Comparison of ENCODE assay signal across 8 mouse cellular contexts in the genomic region with DNA sequence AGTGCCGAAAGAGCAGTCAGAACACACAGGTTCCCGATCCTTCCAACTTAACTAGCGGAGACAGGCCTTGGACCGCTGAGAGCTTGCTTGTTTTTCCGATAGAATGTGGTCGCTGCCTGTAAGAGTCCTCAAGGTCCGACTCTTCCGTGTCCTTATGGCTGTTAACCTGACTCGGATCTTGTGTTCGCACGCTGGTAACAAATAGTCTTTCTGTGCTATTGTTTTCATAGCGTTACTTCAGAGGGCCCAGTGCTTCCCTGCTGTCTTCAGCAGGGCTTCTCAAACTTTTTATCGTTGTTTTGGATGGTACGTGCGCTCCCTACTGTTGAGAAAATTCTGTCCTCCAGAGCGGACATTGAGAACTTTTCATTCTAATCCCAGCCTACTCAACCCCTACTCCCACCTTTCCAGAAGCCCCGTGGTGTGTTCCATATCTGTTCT. TPM values are rescaled to one million over a fixed set of nuclear protein-coding genes. Genes with fewer than 3 reads are reported as not detected.
DNase-seq lines count a peak whose midpoint lies in the region; ATAC-seq and TF ChIP-seq lines count a peak whose summit lies in the region.

No protein-coding gene starts in this region.

- TF ChIP-seq POLR2A in thymus, adult 2 months (IDR thresholded peaks at IDR 0.05; ENCODE audit: control insufficient read depth, extremely low read depth, insufficient read depth, low read length, poor library complexity) = no peak
- TF ChIP-seq POLR2A in liver, adult 2 months (IDR thresholded peaks at IDR 0.05; ENCODE audit: extremely low read depth, insufficient read depth, low read length) = no peak

- peaks cover 12% of the 10 kb centered on the region for H3K4me1 ChIP-seq in thymus, adult 2 months (replicated peaks; ENCODE audit: control insufficient read depth, insufficient read depth, low read length)
- H3K4me1 ChIP-seq in embryonic facial prominence, embryonic 14.5 days (ENCODE audit: control insufficient read depth, insufficient read depth, low read length) = peaks cover 16% of the 10 kb centered on the region
- peaks cover 42% of the 10 kb centered on the region for H3K4me1 ChIP-seq in hindbrain, embryonic 13.5 days (replicated peaks)
- H3K4me1 ChIP-seq in liver, adult 2 months (ENCODE audit: control insufficient read depth, insufficient read depth, low read length) = peaks cover 9% of the 10 kb centered on the region; the same call in 1 of the 2 replicates
- peaks cover 8% of the 10 kb centered on the region; the same call in 1 of the 2 replicates for H3K4me1 ChIP-seq in midbrain, postnatal 0 days (ENCODE audit: insufficient read depth, low read length)

- H3K9me3 ChIP-seq in embryonic facial prominence, embryonic 14.5 days (ENCODE audit: control insufficient read depth, low read length) = no peaks in the 10 kb centered on the region
- H3K9me3 ChIP-seq in hindbrain, embryonic 13.5 days = peaks cover 5% of the 10 kb centered on the region; the same call in 1 of the 2 replicates
- H3K9me3 ChIP-seq in midbrain, postnatal 0 days (ENCODE audit: low read length) = no peaks in the 10 kb centered on the region

- peak overlapping the region; percentile 79 for H3K9ac ChIP-seq in embryonic facial prominence, embryonic 14.5 days (ENCODE audit: low read depth, low read length)
- H3K9ac ChIP-seq in hindbrain, embryonic 13.5 days = peak overlapping the region; percentile 75
- H3K9ac ChIP-seq in liver, adult 2 months (ENCODE audit: low read depth, low read length) = peak overlapping the region; percentile 76
- H3K9ac ChIP-seq in midbrain, postnatal 0 days (replicated peaks; ENCODE audit: low read length, poor library complexity, severe bottlenecking) = peak overlapping the region; percentile 65

- H3K79me2 ChIP-seq in liver, adult 2 months (ENCODE audit: control insufficient read depth, insufficient read depth, low read length) = no peaks in the 10 kb centered on the region

- H3K4me3 ChIP-seq in thymus, adult 2 months (ENCODE audit: control insufficient read depth, insufficient read depth, low read length) = peak overlapping the region; percentile 50
- peak overlapping the region; percentile 53 for H3K4me3 ChIP-seq in embryonic facial prominence, embryonic 14.5 days (ENCODE audit: low read depth, low read length)
- peak overlapping the region; percentile 59 for H3K4me3 ChIP-seq in hindbrain, embryonic 13.5 days
- H3K4me3 ChIP-seq in liver, adult 2 months (ENCODE audit: insufficient read depth, low read depth, low read length) = peak overlapping the region; percentile 69
- H3K4me3 ChIP-seq in midbrain, postnatal 0 days (ENCODE audit: low read depth, low read length) = peak overlapping the region; percentile 72

- H3K27me3 ChIP-seq in thymus, adult 2 months (ENCODE audit: control insufficient read depth, insufficient read depth, low read length) = no peaks in the 10 kb centered on the region
- no peaks in the 10 kb centered on the region for H3K27me3 ChIP-seq in embryonic facial prominence, embryonic 14.5 days (replicated peaks; ENCODE audit: control insufficient read depth, insufficient read depth, low read length)
- no peaks in the 10 kb centered on the region for H3K27me3 ChIP-seq in hindbrain, embryonic 13.5 days
- H3K27me3 ChIP-seq in liver, adult 2 months (ENCODE audit: control insufficient read depth, insufficient read depth, low read length) = no peaks in the 10 kb centered on the region
- H3K27me3 ChIP-seq in midbrain, postnatal 0 days (ENCODE audit: insufficient read depth, low read length) = no peaks in the 10 kb centered on the region

- no peak for TF ChIP-seq CTCF in thymus, adult 2 months (IDR thresholded peaks at IDR 0.05; ENCODE audit: borderline replicate concordance, control insufficient read depth, extremely low read depth, insufficient read depth, low read length, poor library complexity)
- TF ChIP-seq CTCF in liver, adult 2 months (IDR thresholded peaks at IDR 0.05; ENCODE audit: low read depth, low read length) = no peak
- TF ChIP-seq CTCF in midbrain, postnatal 0 days (IDR thresholded peaks at IDR 0.05) = peak; percentile 60

- peak; percentile 15 for DNase-seq in thymus, adult 2 months
- DNase-seq in thymus, postnatal 36 days = no peak
- peak; percentile 81 for DNase-seq in embryonic facial prominence, embryonic 14.5 days (ENCODE audit: low spot score)
- peak; percentile 58 for DNase-seq in liver, adult 2 months (ENCODE audit: extremely low read depth, low read depth, low spot score)
- DNase-seq in midbrain, postnatal 0 days (ENCODE audit: low spot score) = peak; percentile 44
- DNase-seq in gastrocnemius, adult 8-10 months (ENCODE audit: low spot score in 2 of 2) = no peak

- no peaks in the 10 kb centered on the region for H3K36me3 ChIP-seq in thymus, adult 2 months (ENCODE audit: control insufficient read depth, insufficient read depth, low read length)
- peaks cover 5% of the 10 kb centered on the region; the same call in 1 of the 2 replicates for H3K36me3 ChIP-seq in embryonic facial prominence, embryonic 14.5 days (ENCODE audit: control insufficient read depth, insufficient read depth, low read length)
- H3K36me3 ChIP-seq in hindbrain, embryonic 13.5 days = 0 out of 2 replicates have a peak, but pooled peaks cover under 1% of the 10 kb centered on the region
- H3K36me3 ChIP-seq in liver, adult 2 months (ENCODE audit: control insufficient read depth, insufficient read depth, low read length) = no peaks in the 10 kb centered on the region
- no peaks in the 10 kb centered on the region for H3K36me3 ChIP-seq in midbrain, postnatal 0 days (ENCODE audit: insufficient read depth, low read length)

- peak; percentile 12 for ATAC-seq in embryonic facial prominence, embryonic 14.5 days (ENCODE audit: low read depth)
- no peak for ATAC-seq in hindbrain, embryonic 13.5 days (ENCODE audit: low FRiP score)
- ATAC-seq in midbrain, postnatal 0 days (ENCODE audit: low FRiP score) = peak; percentile 0; the same call in 1 of the 2 replicates
- ATAC-seq in granulocyte monocyte progenitor cell, adult 5-6 weeks (replicated peaks; ENCODE audit: poor library complexity, severe bottlenecking) = no peak

- H3K4me2 ChIP-seq in embryonic facial prominence, embryonic 14.5 days (ENCODE audit: low read depth, low read length) = peak overlapping the region; percentile 89
- H3K4me2 ChIP-seq in hindbrain, embryonic 13.5 days = peak overlapping the region; percentile 94
- H3K4me2 ChIP-seq in midbrain, postnatal 0 days (ENCODE audit: low read depth, low read length, poor library complexity, severe bottlenecking) = peak overlapping the region; percentile 92

- under 1% methylated on average over 17 of the region's 17 CpGs for WGBS in thymus, adult 2 months
- WGBS in embryonic facial prominence, embryonic 14.5 days = under 1% methylated on average over 17 of the region's 17 CpGs
- WGBS in hindbrain, embryonic 13.5 days = under 1% methylated on average over 17 of the region's 17 CpGs
- WGBS in liver, adult 2 months = 3% methylated on average over 17 of the region's 17 CpGs
- WGBS in midbrain, postnatal 0 days = 1% methylated on average over 17 of the region's 17 CpGs

- no peak overlapping the region for H3K27ac ChIP-seq in thymus, adult 2 months (ENCODE audit: control insufficient read depth, insufficient read depth, low read length)
- H3K27ac ChIP-seq in embryonic facial prominence, embryonic 14.5 days (replicated peaks; ENCODE audit: low read depth, low read length) = peak overlapping the region; percentile 90
- peak overlapping the region; percentile 97 for H3K27ac ChIP-seq in hindbrain, embryonic 13.5 days
- peak overlapping the region; percentile 80 for H3K27ac ChIP-seq in liver, adult 2 months (replicated peaks; ENCODE audit: insufficient read depth, low read depth, low read length)
- H3K27ac ChIP-seq in midbrain, postnatal 0 days (ENCODE audit: low read depth, low read length) = peak overlapping the region; percentile 87

RNA-seq across cellular contexts. Expression of gene 1700037H04Rik, which starts 0.8 kb away (rescaled TPM):
- 108 and 135 TPM in 2 replicates for polyA plus RNA-seq in thymus, adult 2 months (2012; rRNA removed)
- 64.6 and 69.4 TPM in 2 replicates for polyA plus RNA-seq in embryonic facial prominence, embryonic 14.5 days (2014; fragmentation: Nextera tagmentation; extraction: Ambion mirVana)
- polyA plus RNA-seq in hindbrain, embryonic 13.5 days (2015; fragmentation: Nextera tagmentation; extraction: Ambion mirVana) = 94.3 and 94.6 TPM in 2 replicates
- total RNA-seq in liver, adult 2 months (2014; rRNA removed) = 3.4 and 3.6 TPM in 2 replicates
- 16.6 and 20.3 TPM in 2 replicates for polyA plus RNA-seq in liver, adult 2 months (2012; rRNA removed)
- 44.8 and 89.5 TPM in 2 replicates for total RNA-seq in midbrain, postnatal 0 days (2014; rRNA removed)
- polyA plus RNA-seq in midbrain, postnatal 0 days (2015; fragmentation: Nextera tagmentation; extraction: Ambion mirVana) = 59.1 and 60.4 TPM in 2 replicates
- 66.9 and 115 TPM in 2 replicates for total RNA-seq in granulocyte monocyte progenitor cell, adult 5-6 weeks (2014; fragmentation: Nextera tagmentation)
- total RNA-seq in granulocyte monocyte progenitor cell, adult 5-6 weeks (2017) = 30.3 and 40.6 TPM in 2 replicates
- 1 to 10 TPM; 2.6 to 5.9 (median 4.4) TPM for total RNA-seq in gastrocnemius, adult 8-10 months (2022)

RNA-seq across cellular contexts. Expression of gene Cenpb, which starts 19.2 kb away (rescaled TPM):
- polyA plus RNA-seq in thymus, adult 2 months (2012; rRNA removed) = 45.6 and 52.5 TPM in 2 replicates
- 10.4 and 10.6 TPM in 2 replicates for polyA plus RNA-seq in embryonic facial prominence, embryonic 14.5 days (2014; fragmentation: Nextera tagmentation; extraction: Ambion mirVana)
- 13.3 and 13.4 TPM in 2 replicates for polyA plus RNA-seq in hindbrain, embryonic 13.5 days (2015; fragmentation: Nextera tagmentation; extraction: Ambion mirVana)
- total RNA-seq in liver, adult 2 months (2014; rRNA removed) = 27.3 and 27.5 TPM in 2 replicates
- 35.2 and 40.5 TPM in 2 replicates for polyA plus RNA-seq in liver, adult 2 months (2012; rRNA removed)
- total RNA-seq in midbrain, postnatal 0 days (2014; rRNA removed) = 98.2 and 103 TPM in 2 replicates
- polyA plus RNA-seq in midbrain, postnatal 0 days (2015; fragmentation: Nextera tagmentation; extraction: Ambion mirVana) = 11.7 and 13.1 TPM in 2 replicates
- 14.3 and 24.3 TPM in 2 replicates for total RNA-seq in granulocyte monocyte progenitor cell, adult 5-6 weeks (2014; fragmentation: Nextera tagmentation)
- total RNA-seq in granulocyte monocyte progenitor cell, adult 5-6 weeks (2017) = 16.1 and 18.6 TPM in 2 replicates
- total RNA-seq in gastrocnemius, adult 8-10 months (2022) = 10 to 100 TPM; 77.4 to 89.0 (median 82.6) TPM

RNA-seq across cellular contexts. Expression of gene Cdc25b, which starts 26.1 kb away (rescaled TPM):
- polyA plus RNA-seq in thymus, adult 2 months (2012; rRNA removed) = 121 and 150 TPM in 2 replicates
- polyA plus RNA-seq in embryonic facial prominence, embryonic 14.5 days (2014; fragmentation: Nextera tagmentation; extraction: Ambion mirVana) = 51.2 and 60.8 TPM in 2 replicates
- polyA plus RNA-seq in hindbrain, embryonic 13.5 days (2015; fragmentation: Nextera tagmentation; extraction: Ambion mirVana) = 34.1 and 41.8 TPM in 2 replicates
- total RNA-seq in liver, adult 2 months (2014; rRNA removed) = 0.94 and 1.0 TPM in 2 replicates
- 1.1 and 1.5 TPM in 2 replicates for polyA plus RNA-seq in liver, adult 2 months (2012; rRNA removed)
- 10.0 and 13.1 TPM in 2 replicates for total RNA-seq in midbrain, postnatal 0 days (2014; rRNA removed)
- 14.0 and 15.1 TPM in 2 replicates for polyA plus RNA-seq in midbrain, postnatal 0 days (2015; fragmentation: Nextera tagmentation; extraction: Ambion mirVana)
- total RNA-seq in granulocyte monocyte progenitor cell, adult 5-6 weeks (2014; fragmentation: Nextera tagmentation) = 4.9 and 5.8 TPM in 2 replicates
- total RNA-seq in granulocyte monocyte progenitor cell, adult 5-6 weeks (2017) = 6.7 and 6.8 TPM in 2 replicates
- total RNA-seq in gastrocnemius, adult 8-10 months (2022) = 1 to 10 TPM; 1.2 to 2.3 (median 1.9) TPM

RNA-seq across cellular contexts. Expression of gene Spef1, which starts 26.4 kb away (rescaled TPM):
- polyA plus RNA-seq in thymus, adult 2 months (2012; rRNA removed) = 8.3 and 8.7 TPM in 2 replicates
- polyA plus RNA-seq in embryonic facial prominence, embryonic 14.5 days (2014; fragmentation: Nextera tagmentation; extraction: Ambion mirVana) = 5.5 and 9.9 TPM in 2 replicates
- 8.7 and 9.9 TPM in 2 replicates for polyA plus RNA-seq in hindbrain, embryonic 13.5 days (2015; fragmentation: Nextera tagmentation; extraction: Ambion mirVana)
- 0.37 and 0.81 TPM in 2 replicates for total RNA-seq in liver, adult 2 months (2014; rRNA removed)
- 0.76 and 0.96 TPM in 2 replicates for polyA plus RNA-seq in liver, adult 2 months (2012; rRNA removed)
- total RNA-seq in midbrain, postnatal 0 days (2014; rRNA removed) = 19.3 and 27.5 TPM in 2 replicates
- 9.5 and 10.2 TPM in 2 replicates for polyA plus RNA-seq in midbrain, postnatal 0 days (2015; fragmentation: Nextera tagmentation; extraction: Ambion mirVana)
- 2.0 and 2.7 TPM in 2 replicates for total RNA-seq in granulocyte monocyte progenitor cell, adult 5-6 weeks (2014; fragmentation: Nextera tagmentation)
- 1.2 and 1.9 TPM in 2 replicates for total RNA-seq in granulocyte monocyte progenitor cell, adult 5-6 weeks (2017)
- 1 to 10 TPM in 3 of 4 experiments, under 1 TPM in 1; 0.94 to 1.7 (median 1.5) TPM for total RNA-seq in gastrocnemius, adult 8-10 months (2022)

RNA-seq across cellular contexts. Expression of gene Gm11037, which starts 27.4 kb away (rescaled TPM):
- not detected in 2 replicates for polyA plus RNA-seq in thymus, adult 2 months (2012; rRNA removed)
- polyA plus RNA-seq in embryonic facial prominence, embryonic 14.5 days (2014; fragmentation: Nextera tagmentation; extraction: Ambion mirVana) = not detected in 2 replicates
- not detected in 2 replicates for polyA plus RNA-seq in hindbrain, embryonic 13.5 days (2015; fragmentation: Nextera tagmentation; extraction: Ambion mirVana)
- total RNA-seq in liver, adult 2 months (2014; rRNA removed) = not detected in 2 replicates
- not detected in 2 replicates for polyA plus RNA-seq in liver, adult 2 months (2012; rRNA removed)
- not detected in 2 replicates for total RNA-seq in midbrain, postnatal 0 days (2014; rRNA removed)
- not detected in 2 replicates for polyA plus RNA-seq in midbrain, postnatal 0 days (2015; fragmentation: Nextera tagmentation; extraction: Ambion mirVana)
- not detected in 2 replicates for total RNA-seq in granulocyte monocyte progenitor cell, adult 5-6 weeks (2014; fragmentation: Nextera tagmentation)
- not detected in 2 replicates for total RNA-seq in granulocyte monocyte progenitor cell, adult 5-6 weeks (2017)
- total RNA-seq in gastrocnemius, adult 8-10 months (2022) = not detected

Comparison
In these comparisons a context has a peak if more than half of its experiments do, and no peak if none do; other contexts are left out.
1. DNase-seq: peak in thymus, adult 2 months (single experiment), embryonic facial prominence, embryonic 14.5 days (single experiment), liver, adult 2 months (single experiment) and midbrain, postnatal 0 days (single experiment); none in thymus, postnatal 36 days (0 of 2) and gastrocnemius, adult 8-10 months (0 of 2).
2. ATAC-seq: peak in embryonic facial prominence, embryonic 14.5 days (single experiment) and midbrain, postnatal 0 days (single experiment); none in hindbrain, embryonic 13.5 days (single experiment) and granulocyte monocyte progenitor cell, adult 5-6 weeks (single experiment).
3. Peak in every context shown above with its lines, with median percentiles within 50 percentile points of each other: H3K4me3 ChIP-seq, H3K4me2 ChIP-seq and H3K9ac ChIP-seq.